ENCODE assay signal across 10 mouse cellular contexts in genomic region chr8:80610549-80611440, GRCm38 (mm10). TPM values are rescaled to one million over a fixed set of nuclear protein-coding genes. Genes with fewer than 3 reads are reported as not detected.
DNase-seq lines count a peak whose midpoint lies in the region; ATAC-seq and TF ChIP-seq lines count a peak whose summit lies in the region.
"Had no signal": no experiment of that assay in that cellular context is flagged by ENCODE, and none has a peak within 500 bp of the region (broad histone marks: within the 10 kb centered on the region; RNA-seq: fewer than 3 reads in every experiment).

Gene Frem3, plus strand, starts transcription at chr8:80611080.

- no peaks in the 10 kb centered on the region for H3K36me3 ChIP-seq in heart, embryonic 10.5 days
- H3K36me3 ChIP-seq in E14TG2a.4 (ENCODE audit: insufficient read depth, low read length), result no peaks in the 10 kb centered on the region
- no peaks in the 10 kb centered on the region for H3K36me3 ChIP-seq in forebrain, embryonic 12.5 days (replicated peaks)
- H3K36me3 ChIP-seq: liver, embryonic 13.5 days had no signal

- no peak within 1 kb of the TSS; the same call in 1 of the 2 replicates for H3K27ac ChIP-seq in heart, embryonic 10.5 days
- H3K27ac ChIP-seq in forebrain, embryonic 12.5 days, result no peak within 1 kb of the TSS
- H3K27ac ChIP-seq: liver, embryonic 13.5 days had no signal

- peak; percentile 77 for DNase-seq in heart, embryonic 10.5 days (ENCODE audit: low spot score)
- no peak for DNase-seq in heart, adult 11 months
- peak; percentile 23 for DNase-seq in mesoderm, embryonic 11.5 days (ENCODE audit: low read depth, low spot score)
- DNase-seq in adrenal gland, adult (ENCODE audit: inconsistent age in 2 of 2, low spot score in 1 of 2), result no peak
- no peak for DNase-seq in natural killer cell, adult 2 months (ENCODE audit: low spot score in 2 of 2)
- no peak for DNase-seq in gastrocnemius, postnatal 10 days
- DNase-seq: liver, embryonic 13.5 days had no signal

- no peaks in the 10 kb centered on the region for H3K9me3 ChIP-seq in heart, embryonic 10.5 days
- no peaks in the 10 kb centered on the region for H3K9me3 ChIP-seq in E14TG2a.4 (ENCODE audit: low read length)
- H3K9me3 ChIP-seq in forebrain, embryonic 12.5 days, result no peaks in the 10 kb centered on the region
- H3K9me3 ChIP-seq: liver, embryonic 13.5 days had no signal

- WGBS in heart, embryonic 10.5 days, result 4% methylated on average over 32 of the region's 32 CpGs
- 2% methylated on average over 32 of the region's 32 CpGs for WGBS in forebrain, embryonic 12.5 days

- peak within 1 kb of the TSS; percentile 49 for H3K4me2 ChIP-seq in forebrain, embryonic 12.5 days
- H3K4me2 ChIP-seq: liver, embryonic 13.5 days had no signal

- H3K27me3 ChIP-seq in heart, embryonic 10.5 days (ENCODE audit: insufficient read depth, poor library complexity, severe bottlenecking), result peaks cover 27% of the 10 kb centered on the region
- H3K27me3 ChIP-seq in E14TG2a.4 (ENCODE audit: insufficient read depth, low read length), result peaks cover 41% of the 10 kb centered on the region
- H3K27me3 ChIP-seq in forebrain, embryonic 12.5 days, result peaks cover 33% of the 10 kb centered on the region

- no peak for ATAC-seq in forebrain, embryonic 12.5 days (ENCODE audit: low FRiP score)

- H3K4me1 ChIP-seq in heart, embryonic 10.5 days, result peaks cover 13% of the 10 kb centered on the region
- H3K4me1 ChIP-seq in E14TG2a.4 (replicated peaks; ENCODE audit: low read depth, low read length), result peaks cover 21% of the 10 kb centered on the region
- peaks cover 14% of the 10 kb centered on the region for H3K4me1 ChIP-seq in forebrain, embryonic 12.5 days
- H3K4me1 ChIP-seq: liver, embryonic 13.5 days had no signal

- H3K9ac ChIP-seq in forebrain, embryonic 12.5 days, result peak within 1 kb of the TSS; percentile 12; the same call in 1 of the 2 replicates
- H3K9ac ChIP-seq: liver, embryonic 13.5 days had no signal

- TF ChIP-seq CTCF in E14TG2a.4 (conservative IDR thresholded peaks at IDR 0.05; ENCODE audit: low read length), result no peak

- peak within 1 kb of the TSS; percentile 54 for H3K4me3 ChIP-seq in heart, embryonic 10.5 days
- peak within 1 kb of the TSS; percentile 73 for H3K4me3 ChIP-seq in E14TG2a.4 (replicated peaks; ENCODE audit: low read length)
- H3K4me3 ChIP-seq in forebrain, embryonic 12.5 days (replicated peaks), result peak within 1 kb of the TSS; percentile 25
- H3K4me3 ChIP-seq: liver, embryonic 13.5 days had no signal

RNA-seq across cellular contexts. Expression of gene Frem3, which starts in this region (rescaled TPM):
- polyA plus RNA-seq in heart, embryonic 10.5 days (2016; fragmentation: Nextera tagmentation; extraction: Ambion mirVana), result 0.05 TPM in 1 of 2 replicates, not detected in the other
- polyA plus RNA-seq in forebrain, embryonic 12.5 days (2016; fragmentation: Nextera tagmentation; extraction: Ambion mirVana), result 0.03 TPM in 1 of 2 replicates, not detected in the other
- not detected for total RNA-seq in gastrocnemius, postnatal 10 days (2021)
- polyA plus RNA-seq: C2C12 had no signal

Comparison
In these comparisons a context has a peak if more than half of its experiments do, and no peak if none do; other contexts are left out.
1. Peak in DNase-seq and H3K4me3 ChIP-seq in heart, embryonic 10.5 days; RNA of the gene not detected or under 1 TPM.